Mouse (Mus musculus) brain, embryonic 18.5 days (tissue): ENCODE results near the gene 4921504E06Rik.

ENCODE experiments used
- DNase-seq: peaks from one replicate; pipeline ENCODE4 v3.0.0-alpha.2; 2012; ENCODE audit warnings: low read depth, low spot score

Gene 4921504E06Rik

GRCm38 (mm10) chr2:19553821-19554592 lies at the start of gene 4921504E06Rik:
Gene 4921504E06Rik (minus strand): TSS chr2:19553914.
- DNase-seq = peak; percentile 76

DNA sequence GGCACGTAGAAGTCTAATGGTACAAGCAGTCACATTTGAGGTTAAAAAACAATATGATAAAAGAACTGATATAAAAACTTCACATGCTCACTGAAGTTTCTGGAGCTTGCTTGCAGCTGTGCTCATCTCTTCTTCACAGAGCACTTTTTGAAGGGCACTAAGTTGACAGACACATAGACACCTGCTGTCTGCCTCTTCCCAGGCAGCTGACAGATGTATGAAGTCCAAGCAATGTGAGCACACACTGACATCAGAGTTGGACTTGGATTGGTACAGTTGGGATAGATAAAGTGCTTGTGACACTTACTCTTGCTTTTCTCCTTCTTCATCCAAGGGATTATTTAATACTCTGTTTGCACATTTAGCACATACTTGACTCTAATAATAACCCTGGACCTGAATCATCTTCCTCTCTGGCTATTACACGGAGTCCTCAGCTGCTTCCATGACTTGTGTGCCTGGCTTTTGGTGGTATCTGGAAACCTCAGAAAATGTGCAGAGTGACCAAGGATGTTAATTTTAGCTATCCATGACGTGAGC lies 47.7 kb upstream of the 4921504E06Rik start:
- DNase-seq = no peak

DNA sequence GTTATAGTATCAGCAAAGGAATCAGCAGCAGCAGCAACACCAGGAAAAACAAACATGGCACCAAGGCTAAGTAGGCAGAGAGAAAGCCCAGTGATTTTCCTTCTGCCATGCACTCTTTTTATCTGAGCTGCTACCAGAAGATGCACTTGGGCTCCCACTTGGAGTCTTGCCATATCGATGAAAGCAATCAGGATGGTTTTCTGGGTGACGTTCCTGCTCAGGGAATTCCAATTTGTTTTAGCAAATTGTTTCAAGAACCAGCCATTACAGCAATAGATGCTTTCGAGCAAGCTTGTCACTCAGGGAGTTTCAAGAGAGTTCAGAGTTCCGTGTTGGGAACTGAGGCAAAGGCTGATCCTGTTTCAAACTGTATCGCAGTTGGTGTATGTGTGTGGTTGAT lies 47.1 kb upstream of the 4921504E06Rik start:
- no peak for DNase-seq

DNA sequence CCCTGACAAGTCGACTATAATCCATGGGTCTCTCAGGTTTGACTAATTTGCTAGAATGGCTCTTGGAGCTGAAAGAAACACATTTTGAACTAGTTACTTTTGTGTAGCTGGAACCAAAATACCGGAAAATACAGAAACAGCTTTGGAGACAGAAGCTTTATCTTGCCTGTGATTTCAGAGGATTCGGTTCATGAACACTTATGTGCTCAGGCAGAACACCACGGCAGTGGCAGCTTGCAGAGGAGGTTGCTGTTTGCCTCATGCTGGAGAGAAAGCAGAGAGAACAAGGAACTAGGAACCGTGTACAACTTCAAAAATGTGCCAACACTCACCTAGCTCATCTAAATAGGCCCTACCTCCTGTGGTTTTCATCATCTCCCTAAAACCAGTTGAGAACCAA lies 46.1 kb upstream of the 4921504E06Rik start:
- no peak for DNase-seq

DNA sequence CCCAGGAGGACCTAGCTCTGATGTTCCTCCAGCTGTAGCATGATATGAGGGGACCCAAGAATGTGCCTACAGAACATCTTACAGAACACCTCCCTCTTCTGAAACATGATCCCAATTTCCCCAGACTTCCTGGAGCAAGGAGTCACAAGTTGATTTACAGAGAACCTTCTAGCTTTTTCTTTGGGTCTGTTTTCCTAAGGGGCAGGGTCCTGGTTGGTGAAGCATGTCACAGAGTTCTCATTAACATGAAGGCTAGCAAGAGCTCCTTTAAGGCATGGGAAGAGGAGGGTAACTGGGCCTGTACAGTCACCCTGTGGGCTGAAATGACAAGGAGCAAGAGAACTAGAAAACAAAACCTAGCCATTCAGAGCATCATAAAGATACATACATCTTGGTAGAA lies 43.3 kb upstream of the 4921504E06Rik start:
- DNase-seq = no peak

- no peak for DNase-seq
Observed at GRCm38 (mm10) chr2:19596426-19596825, 42.7 kb upstream of the 4921504E06Rik start.

DNA sequence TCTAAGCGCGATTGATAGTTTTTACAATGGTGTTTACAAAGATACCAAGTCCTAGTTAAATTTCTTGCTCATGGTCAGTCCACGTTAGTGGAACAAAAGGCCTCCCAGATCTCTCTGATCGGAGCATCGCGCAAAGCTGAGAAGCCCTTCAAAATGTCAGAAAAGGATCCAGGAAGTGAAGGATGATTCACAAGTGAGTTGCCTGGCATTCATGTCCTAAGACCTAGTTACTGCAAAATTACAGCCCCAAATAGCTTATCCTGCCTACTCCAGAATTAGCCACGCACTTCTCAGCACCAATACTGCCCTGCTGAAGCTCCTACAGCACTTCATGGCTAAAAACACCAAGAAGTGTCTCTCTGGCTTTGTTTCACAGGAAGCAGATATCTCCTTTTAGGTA lies 41.1 kb upstream of the 4921504E06Rik start:
- DNase-seq = no peak

- no peak for DNase-seq
Observed at GRCm38 (mm10) chr2:19579846-19580245, 26.1 kb upstream of the 4921504E06Rik start.

DNA sequence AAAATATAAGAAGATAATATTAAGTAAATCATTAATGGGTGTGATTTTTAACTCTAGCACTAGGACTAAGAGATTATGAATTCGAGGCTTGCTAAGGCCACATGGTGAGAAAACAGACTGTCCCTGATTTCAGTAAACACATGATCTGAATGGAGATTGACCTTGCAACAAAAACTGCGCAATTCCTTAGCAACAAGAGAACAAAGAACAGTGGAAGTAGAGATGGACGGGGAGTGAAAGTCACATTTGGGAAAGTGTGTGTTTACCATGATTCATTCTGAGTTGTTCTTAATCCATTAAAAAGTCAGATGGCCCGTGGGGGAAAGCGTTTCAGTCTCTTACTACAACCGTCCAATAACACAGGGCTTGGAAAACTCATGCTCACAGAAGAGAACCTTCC lies 25.5 kb upstream of the 4921504E06Rik start:
- DNase-seq = no peak

GRCm38 (mm10) chr2:19562114-19562829 lies 8.6 kb upstream of the 4921504E06Rik start:
- no peak for DNase-seq

- no peak for DNase-seq
Observed at GRCm38 (mm10) chr2:19560654-19561053, 6.9 kb upstream of the 4921504E06Rik start.

DNA sequence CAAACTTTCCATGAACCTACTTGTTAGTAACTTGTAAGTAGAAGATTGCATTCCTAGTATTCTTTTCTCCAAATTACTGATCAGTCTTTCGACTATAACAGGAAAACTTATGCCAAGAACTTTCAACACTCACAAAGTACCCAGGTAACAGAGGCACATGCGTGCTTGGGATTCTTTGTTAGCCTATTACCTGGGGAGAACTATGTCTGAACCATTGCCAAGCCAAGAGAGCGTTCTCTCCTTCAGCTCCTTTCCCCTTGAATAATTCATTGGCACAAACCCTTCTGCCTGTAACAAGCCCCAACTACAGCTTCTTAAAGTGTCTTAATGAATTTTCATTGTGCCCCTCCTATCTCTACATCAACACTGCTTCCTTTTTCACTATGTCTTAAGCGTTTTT lies 6.4 kb upstream of the 4921504E06Rik start:
- no peak for DNase-seq

- DNase-seq = no peak
Observed at GRCm38 (mm10) chr2:19551396-19551795, 2.3 kb downstream of the 4921504E06Rik start.

DNA sequence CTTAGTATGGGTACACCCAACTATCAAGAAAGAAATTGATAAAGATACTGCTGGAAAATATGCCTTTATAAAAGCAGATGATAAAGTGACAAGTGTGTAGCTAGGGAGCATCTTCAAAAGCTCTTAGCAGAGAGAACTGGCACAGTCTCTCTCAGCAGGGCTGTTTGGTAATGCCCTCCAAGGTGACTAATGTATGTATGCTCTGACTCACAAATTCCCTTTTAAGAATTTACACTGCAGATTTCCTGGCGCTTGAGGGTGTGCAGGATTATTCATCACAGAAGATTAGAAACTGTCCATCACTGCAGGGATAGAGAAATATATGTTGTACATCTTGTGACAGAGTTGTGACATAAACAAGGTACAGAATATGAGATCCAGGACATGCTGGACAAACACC lies 12.8 kb downstream of the 4921504E06Rik start:
- DNase-seq = no peak

GRCm38 (mm10) chr2:19529428-19529827 lies 24.3 kb downstream of the 4921504E06Rik start:
- DNase-seq = no peak

DNA sequence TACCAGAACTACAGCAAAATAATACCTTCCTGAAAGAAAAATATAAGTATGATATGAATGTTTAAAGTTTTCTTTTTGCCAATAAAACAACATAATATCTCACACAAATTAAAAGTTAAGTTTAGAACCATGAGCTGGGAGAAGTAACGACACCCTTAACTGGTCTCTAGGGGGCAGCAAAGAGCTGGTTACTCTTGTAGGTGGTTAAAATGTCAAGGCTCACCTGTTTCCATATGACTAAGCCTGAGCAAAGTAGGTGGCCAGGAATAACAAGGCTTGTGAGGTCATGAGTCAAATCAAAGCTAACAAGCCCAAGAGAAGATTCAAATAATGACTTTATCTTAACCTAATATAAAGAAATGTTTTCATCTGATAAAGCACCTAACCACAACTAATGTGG lies 24.9 kb downstream of the 4921504E06Rik start:
- no peak for DNase-seq

GRCm38 (mm10) chr2:19524071-19524470 lies 29.6 kb downstream of the 4921504E06Rik start:
- DNase-seq = no peak

GRCm38 (mm10) chr2:19521662-19522061 lies 32.1 kb downstream of the 4921504E06Rik start:
- no peak for DNase-seq

DNA sequence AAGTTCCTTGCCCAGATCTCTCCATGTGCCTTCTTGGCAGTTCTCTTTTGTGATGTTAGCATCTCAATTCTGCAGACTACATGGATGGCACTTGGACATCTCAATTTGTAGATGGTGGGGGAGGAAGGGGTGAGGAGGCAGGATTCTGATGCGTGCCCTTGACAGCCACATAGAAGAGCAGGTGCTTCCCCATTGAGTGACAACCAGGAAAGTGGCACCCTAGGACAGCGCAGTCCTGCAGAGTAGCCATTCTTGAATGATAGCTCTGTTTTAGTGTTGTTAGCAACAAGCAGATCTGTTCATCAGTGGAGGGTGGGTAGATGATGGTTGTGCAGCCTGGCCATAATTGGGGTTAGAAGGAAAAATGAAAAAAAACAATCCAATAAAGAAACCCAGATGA lies 33.1 kb downstream of the 4921504E06Rik start:
- no peak for DNase-seq

DNA sequence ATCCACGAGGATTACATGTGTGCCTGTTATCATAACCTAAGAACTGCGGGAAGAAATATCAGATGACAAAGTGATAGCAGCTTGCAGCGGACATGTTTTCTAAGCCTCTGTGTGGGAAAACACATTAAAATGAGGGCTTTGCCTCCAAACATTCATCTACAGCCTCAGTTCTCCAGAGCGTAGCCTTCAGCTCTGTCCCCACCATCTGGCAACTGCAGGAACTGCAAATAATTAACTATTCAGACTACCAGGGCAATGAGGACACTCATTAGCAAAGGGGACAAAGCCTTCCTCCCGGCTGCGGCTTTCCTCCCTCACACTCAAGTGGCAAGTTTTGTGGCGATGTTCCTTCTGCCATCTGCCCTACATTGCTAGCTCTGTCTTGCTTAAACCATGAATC lies 33.9 kb downstream of the 4921504E06Rik start:
- peak; percentile 26 for DNase-seq

GRCm38 (mm10) chr2:19517952-19518351 lies 35.8 kb downstream of the 4921504E06Rik start:
- DNase-seq = no peak

DNA sequence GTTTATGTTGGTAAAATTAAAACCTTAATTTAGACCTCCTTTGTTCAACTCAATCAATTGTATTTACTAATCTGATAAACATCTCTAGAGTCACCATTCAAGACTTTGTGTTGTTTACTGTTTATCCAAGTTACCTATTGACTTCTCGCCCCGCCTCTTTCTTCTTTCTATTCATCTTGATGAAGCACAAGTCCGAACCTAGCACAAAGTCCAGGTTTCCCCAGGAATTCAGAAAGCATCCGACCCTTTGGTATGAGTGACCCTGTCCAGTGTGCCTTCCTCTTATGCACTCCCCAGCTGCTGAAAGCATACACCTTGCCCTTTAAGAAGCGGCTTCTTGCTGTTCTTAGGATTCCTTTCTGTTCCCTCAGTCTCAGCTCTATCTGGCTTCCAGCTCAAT lies 41.3 kb downstream of the 4921504E06Rik start:
- DNase-seq = no peak

DNA sequence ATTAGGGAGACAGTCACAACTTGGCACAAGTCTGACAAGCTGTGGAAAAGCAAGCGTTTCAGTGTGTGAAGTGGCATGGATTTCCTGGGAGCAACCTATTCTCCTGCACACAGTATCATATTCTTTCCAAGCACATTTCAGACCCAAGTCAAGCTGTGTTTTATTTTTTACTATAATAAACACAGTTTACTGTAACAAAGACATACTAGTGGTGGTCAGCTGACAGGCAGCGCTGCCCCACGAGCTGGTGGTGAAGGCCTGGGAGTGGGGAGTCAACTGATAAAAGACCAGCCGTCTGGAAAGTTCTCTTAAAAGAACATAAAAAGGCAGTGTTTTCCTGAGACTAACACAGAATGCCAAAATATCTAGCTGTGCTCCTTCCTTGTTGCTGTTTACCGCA lies 42.7 kb downstream of the 4921504E06Rik start:
- no peak for DNase-seq
